Mouse (Mus musculus) urinary bladder, postnatal 36 days (tissue): ENCODE results near the gene Abcg5.
A peak's percentile ranks its signal among the peaks of the same experiment; 100 is the strongest.

Experiments used
- DNase-seq, 2 experiments: peaks; one replicate each; pipeline ENCODE4 v3.0.0; 2022; ENCODE audit warnings: low spot score in 2 of 2, mixed read lengths in 1 of 2

The Abcg5 gene

GRCm38 (mm10) chr17:84611500-84611899 lies 71.3 kb downstream of the Abcg5 start:
- DNase-seq: peak in 1 of 2 experiments; percentile 49

GRCm38 (mm10) chr17:84608606-84609005 lies 74.2 kb downstream of the Abcg5 start:
- no peak for DNase-seq
